Mouse (Mus musculus) MEL-GATA-1-ER (cell line): Measurements from ENCODE around the gene Rergl.

Source experiments
- DNase-seq: peaks from one replicate; pipeline ENCODE4 v3.0.0-alpha.2; 2012; ENCODE audit warnings: low read depth; ENCODE audit errors: extremely low read depth

Rergl gene

DNA sequence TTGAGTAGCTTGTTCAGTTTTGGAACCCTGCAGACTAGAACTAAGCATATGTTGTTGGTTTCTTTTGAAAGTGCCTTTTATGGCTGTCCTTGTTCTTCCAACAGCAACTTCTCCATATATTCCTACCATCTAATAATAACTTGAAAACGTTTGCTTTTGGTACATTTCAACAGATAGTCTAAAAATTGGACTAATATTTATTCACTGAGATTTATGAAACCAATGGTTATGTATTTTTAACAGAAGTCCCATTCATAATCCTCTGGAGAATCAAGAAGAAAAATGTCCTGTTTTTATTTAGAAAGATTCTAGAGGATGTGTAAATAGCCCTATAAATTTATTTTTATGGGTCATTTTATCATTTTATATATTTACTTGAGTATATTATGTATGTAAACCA is at the start of gene Rergl:
Rergl (minus strand) TSS at position 101 of the 400 bp plus-strand sequence.
- no peak for DNase-seq

DNA sequence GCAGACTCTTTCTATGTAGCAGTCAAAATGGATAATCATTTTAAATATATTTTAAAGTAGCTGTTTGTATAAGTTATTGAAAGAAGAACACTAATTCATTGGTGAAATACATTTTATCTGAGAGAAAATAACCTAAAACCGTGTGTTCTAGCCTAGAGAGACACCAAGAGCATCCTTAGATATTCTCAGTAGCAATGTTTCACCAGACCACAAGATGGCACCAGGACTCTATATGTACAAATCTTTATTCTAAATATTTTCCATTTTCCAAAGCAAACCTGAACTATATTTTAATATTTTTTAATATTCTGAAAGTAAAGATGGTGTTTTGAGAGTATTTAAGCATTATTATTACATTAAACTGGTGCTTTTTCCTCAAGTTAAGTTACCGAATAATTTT is 36.7 kb upstream of the Rergl start:
- no peak for DNase-seq

DNA sequence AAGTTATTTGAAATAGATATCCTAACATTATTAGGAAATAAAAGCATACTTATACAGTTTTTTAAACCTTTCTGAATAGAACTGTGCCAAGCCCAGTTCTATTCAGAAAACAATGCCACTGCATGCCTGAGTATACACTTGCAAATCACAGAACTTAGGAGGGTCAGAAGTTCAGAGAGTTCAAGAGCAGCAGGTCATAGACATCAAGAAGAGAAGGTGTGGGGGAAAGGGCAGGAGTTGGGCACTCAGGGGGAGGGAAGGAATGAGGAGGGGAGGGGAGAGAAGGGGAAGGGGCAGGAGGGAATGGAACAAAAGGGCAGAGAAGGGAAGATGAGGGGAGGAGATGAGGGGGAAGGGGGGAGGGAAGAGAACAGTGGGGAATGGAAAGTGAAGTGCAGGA is 23.6 kb upstream of the Rergl start:
- DNase-seq = no peak

DNA sequence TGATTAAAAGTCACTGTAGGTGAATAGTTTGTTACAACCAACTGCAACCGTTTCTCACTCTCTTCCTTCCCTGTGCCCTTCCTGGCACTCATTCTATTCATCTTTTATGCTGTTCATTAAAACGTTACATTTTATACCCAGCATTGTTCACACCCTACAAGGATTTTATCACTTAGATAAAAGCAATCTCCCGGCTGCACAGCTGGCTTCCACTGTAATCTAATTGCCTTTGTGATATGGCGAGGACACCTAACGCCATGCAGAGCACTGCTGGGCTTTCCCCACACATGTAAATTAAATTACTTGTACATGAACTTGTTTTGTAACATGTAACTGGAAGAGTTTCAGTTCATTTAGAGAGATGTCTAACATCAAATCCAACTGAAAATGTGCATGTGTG is 22.5 kb upstream of the Rergl start:
- no peak for DNase-seq

DNA sequence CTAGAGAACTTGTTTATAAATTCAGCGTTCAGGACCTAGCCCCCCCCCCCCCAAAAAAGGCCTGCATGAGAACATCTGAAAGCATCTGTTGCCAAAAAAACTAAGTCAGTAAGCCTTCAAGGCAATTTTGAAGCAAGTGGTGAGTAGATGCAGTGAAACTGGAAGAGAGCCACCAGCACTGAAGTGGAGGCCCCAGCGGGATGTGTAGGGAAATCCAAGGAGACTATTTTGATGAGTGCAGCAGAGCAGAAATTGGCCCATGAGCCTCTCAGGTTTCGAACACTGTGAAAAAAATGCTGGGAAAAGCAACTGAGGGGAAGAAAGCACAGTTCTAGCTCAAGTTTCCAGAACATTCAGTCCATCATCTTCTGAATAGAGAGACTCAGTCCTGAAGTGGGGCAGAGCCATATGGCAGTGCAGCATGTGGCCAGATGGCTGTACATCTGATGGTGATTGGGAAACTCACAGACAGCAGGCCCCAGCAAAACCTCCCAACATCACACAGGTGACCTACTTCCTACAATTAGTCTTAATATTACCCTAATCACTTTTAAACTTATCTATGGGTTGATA is 13.2 kb upstream of the Rergl start:
- no peak for DNase-seq

DNA sequence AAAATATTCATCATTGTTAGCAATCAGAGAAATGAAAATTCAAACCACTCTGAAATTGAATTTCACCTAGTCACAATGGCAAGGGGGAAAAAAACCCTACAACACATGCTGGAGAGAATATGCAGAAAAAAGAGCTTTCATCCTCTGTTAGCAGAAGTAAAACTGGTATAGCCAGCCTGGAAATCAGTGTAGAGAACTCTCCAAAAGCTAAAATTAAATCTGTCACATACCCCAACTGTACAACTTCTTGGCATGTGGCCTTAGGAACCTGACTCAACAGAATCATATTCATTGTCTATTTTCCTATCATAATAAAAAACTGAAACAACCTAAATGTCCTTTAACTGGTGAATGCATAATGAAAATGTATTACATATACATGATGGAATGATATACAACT is 22.0 kb downstream of the Rergl start:
- no peak for DNase-seq

DNA sequence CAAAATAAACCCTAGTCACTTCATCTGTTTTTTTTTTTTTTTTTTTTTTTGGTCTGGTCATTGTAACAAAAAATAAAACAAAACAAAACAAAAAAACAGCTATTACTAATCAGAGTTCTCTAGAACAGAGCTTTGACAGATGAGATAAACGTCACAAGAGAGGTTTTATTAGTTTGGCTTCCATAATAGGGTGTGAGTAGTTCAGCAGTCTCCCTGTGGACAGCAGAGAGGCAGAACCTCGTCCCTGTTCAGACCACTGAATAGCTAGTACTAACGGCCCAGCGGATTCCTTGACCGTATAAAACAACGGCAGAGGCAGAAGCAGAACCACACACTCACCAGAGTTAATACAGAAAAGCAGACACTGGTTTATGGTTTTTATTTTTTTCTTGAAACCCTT is 36.8 kb downstream of the Rergl start:
- no peak for DNase-seq

DNA sequence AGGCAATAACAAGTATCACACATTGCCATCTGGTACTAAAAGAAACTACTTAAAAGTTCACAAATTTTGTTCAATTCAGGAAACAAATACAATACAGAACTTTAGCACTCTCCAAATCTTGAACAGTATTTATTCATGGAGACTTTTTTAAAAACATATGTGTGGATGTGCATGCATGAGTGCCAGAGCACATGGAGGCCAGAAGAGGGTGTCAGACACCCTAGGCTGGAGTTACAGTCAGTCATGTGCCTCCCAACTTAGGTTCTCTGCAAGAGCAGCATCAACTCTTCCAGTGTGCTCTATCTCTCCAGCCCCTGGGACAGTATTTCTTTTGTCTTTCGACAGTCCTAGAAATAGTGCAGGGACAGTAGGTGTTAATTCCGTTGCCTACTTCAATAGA is 37.5 kb downstream of the Rergl start:
- DNase-seq = no peak

DNA sequence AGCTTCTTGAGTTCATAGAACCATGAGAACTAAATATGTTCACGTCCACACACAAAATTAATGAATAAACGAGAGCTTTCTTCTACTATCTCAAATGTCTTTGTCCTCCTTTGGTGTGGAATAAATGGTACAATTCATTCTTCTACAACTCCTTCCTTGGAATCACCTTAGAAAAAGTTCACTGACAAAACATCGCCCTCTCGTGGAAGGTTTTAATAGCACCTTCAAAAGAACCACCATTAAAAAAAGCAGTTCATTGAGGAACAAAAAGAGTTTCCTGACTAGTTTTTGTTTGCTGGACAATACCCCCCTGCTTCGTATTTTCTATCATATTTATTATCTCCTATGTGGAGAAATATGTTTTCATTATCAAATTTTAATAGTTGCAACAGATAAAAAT is 40.7 kb downstream of the Rergl start:
- DNase-seq = no peak

DNA sequence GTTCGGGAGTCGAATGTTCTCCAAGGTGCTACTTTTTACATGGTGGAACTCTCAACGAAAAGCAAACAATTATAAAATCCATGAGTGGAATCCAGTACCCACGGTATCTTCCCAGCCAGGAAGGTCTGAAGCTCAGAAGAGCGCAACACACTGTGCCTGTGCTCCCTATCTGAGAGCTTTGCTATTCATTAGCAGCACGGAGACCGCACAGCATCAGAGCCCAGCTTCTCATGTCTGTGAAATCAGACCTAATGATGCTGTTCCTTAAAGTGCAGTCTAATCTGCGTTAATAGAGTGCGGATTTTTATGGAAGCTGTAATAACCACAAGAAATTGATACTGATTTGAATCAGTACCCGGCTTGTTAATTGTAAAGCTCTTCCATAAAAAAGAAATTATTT is 41.3 kb downstream of the Rergl start:
- DNase-seq = no peak

DNA sequence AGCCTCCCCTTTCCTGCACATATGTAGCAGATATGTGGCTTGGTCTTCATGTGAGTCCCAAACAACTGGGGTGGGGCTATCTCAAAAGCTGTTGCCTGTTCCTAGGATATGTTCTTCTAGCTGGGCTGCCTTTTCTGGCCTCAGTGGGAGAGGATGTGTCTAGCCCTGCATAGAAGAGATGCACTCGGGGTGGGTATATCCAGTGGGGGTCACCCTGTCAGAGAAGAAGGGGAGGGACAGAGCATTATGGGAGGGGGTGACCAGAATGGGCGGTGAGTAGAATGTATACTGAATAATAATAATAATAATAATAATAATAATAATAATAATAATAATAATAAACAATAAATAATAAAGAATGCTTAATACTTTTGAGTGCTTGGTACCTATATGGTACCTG is 57.8 kb downstream of the Rergl start:
- no peak for DNase-seq
